Mouse (Mus musculus): ENCODE data around the gene Stk40.
"Not testable (repeated sequence)": the region's sequence is repeated elsewhere in the genome, so short reads cannot be mapped to it uniquely, and the experiment has no call there.

Gene Stk40

DNA sequence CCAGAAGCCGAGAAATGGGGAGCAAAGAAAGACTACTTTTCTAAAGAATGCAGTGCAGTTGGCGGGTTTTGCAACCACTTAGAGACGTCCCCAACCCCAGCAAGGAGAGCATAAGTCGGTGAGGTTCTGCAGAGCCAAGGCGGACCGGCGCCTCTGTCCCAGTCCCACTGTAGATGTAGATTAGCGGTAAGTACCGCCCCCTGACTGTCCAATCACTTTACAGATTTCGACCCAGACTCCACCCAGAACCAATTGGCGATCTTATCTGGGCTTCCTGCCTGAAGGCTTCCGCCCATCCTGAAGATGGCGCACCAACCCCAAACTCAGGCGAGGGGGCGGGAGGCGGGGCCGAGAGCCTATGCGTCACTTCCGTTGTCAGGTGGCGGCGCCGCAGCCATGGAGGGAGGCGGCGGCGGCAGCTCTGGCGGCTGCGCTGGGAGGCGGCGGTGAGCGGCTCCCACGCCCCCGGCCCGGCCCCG, at the start of gene Stk40:
TSS of gene Stk40 (plus strand) at position 368 of the 479 bp plus-strand sequence.
- peak; percentile 91 to 95 for DNase-seq (ENCODE audit: low spot score in 2 of 2)

DNA sequence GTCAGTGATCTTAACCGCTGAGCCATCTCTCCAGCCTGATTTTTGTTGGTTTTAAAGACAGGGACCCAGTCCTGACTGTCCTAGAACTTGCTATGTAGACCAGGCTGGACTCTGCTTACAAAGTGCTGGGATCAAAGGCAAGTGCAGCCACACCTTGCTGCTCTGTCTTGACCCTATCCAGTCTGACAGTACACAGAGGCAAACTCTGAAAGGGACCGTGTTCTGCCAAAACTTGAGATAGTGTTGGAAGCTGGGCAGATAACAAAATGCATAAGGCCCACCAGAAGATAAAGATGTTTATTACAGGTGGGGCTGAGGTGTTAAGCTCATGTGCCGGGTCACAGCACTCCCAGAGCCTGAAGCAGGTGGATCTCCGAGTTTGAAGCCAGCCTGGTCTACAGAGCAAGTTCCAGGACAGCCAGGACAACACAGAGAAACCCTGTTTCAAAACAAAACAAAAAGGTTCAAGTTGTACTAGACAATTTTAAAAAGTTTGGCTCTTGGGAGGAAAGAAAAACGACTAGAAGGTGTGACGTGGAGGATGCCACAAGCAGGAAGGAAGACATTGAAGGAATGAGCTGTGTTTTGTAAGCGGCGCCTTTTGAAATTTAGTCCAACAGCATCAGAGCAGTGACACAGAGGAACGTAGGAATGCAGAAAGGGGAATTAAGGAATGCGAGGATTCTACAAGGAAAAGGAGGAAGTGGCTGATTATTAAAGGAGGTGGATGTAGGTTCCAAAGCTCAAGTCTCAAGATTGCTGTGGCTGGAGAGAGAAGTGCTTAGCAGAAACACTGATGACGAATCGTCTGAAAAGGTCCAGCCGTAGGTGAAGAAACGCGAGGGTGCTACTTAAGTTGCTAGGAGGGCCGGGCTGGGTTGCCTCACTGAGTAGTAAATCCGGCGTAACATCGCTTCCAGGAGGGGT, 46.3 kb upstream of the Stk40 start:
- DNase-seq (ENCODE audit: low spot score in 2 of 2): no peak

DNA sequence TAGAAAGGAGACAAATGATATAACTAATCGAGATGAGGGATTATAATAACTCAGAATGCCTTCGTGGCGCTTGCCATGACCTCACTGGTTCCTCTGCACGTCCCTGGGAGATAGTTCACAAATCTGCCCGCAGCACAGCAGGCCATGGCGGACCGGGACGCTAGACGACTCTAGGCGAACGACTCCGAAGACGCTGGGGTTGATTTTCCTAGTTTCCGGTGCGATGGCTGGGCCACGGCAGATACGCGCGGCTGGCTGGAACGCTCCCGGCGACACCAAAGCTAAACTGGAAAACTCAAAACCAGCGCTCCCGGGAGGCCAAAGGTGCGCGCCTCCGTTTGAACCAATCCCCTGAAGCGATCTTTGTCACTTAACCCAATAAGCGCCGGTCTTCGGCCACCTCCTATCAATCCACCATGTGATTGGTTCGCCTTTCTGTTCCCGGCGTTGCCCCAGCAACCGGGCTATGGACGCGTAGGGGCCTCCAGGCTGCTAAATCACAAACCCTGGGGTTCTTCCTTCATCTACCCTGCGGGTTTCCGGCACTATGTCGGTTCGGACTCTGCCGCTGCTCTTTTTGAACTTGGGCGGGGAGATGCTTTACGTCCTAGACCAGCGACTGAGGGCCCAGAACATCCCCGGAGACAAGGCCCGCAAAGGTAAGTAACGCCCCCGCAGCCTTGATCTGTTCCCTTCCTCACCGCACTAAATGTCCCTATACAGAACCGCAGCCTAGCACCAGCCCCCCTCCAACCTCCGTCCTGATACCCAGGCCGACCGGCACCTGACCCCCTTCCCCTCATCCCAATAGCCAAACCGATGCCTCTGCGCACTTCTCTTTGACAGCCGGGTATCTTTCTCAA, 45.4 kb upstream of the Stk40 start, which contains the start of gene Oscp1:
TSS of gene Oscp1 (plus strand) at position 432 of the 863 bp plus-strand sequence.
- peak; percentile 83 to 88 for DNase-seq (ENCODE audit: low spot score in 2 of 2)

DNA sequence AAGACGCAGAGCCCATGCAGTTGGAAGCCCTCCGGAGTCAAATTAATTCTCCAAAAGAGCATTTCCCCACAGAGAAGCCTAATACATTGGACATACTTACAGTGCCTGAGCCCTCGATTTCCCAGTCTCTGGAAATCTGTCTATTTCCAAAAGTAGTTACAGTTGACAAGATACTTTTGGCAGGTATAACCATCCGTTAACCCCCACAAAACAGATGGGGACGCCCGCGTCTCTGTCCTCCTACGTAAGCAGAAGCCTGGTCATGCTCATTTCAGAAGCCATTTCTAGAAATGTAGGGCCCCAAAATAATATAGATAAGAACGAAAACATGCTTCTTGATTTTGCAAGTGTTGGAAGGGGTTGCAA, 44.8 kb upstream of the Stk40 start:
- no peak for DNase-seq (ENCODE audit: low spot score in 2 of 2)

DNA sequence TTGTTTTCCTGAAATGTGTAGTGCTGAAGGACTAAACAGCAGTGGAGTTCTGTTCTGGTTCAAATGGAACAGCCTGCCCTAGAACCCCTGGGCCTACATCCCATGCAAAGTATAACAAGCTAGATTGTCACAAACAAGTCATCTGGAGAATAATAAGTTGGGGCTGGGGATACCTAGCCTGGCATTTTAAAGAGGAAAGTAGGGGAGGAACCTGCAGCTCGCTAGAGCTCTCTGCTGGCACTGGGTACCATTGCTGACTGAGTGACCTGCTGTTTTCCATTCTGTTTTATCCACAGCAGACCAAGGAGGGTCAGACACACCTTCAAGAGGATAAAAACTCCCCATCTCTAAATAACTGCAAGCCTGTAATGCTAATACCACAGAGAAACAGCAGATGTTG, 40.9 kb upstream of the Stk40 start:
- no peak for DNase-seq (ENCODE audit: low spot score in 2 of 2)

DNA sequence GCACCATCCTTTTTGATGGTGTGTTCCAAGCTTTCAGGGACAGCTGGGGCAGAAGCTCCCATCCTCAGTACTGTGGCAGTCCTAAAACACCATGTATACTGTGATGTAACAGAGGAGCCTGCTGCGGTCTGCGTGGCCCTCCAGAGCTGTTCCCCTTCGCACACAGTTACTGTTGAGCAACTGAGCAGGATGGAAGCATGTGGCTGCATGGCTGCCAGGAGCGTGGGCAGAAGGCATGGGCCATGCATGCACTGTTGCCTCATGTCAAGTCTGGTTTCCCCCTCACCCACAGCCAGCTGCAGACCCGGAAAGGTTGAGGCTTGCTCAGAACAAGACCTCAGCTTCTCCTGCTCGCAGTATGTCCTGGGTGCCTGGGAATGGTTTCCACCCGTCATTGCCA, 38.5 kb upstream of the Stk40 start:
- DNase-seq (ENCODE audit: low spot score in 2 of 2): peak in 1 of 2 experiments; percentile 54

DNA sequence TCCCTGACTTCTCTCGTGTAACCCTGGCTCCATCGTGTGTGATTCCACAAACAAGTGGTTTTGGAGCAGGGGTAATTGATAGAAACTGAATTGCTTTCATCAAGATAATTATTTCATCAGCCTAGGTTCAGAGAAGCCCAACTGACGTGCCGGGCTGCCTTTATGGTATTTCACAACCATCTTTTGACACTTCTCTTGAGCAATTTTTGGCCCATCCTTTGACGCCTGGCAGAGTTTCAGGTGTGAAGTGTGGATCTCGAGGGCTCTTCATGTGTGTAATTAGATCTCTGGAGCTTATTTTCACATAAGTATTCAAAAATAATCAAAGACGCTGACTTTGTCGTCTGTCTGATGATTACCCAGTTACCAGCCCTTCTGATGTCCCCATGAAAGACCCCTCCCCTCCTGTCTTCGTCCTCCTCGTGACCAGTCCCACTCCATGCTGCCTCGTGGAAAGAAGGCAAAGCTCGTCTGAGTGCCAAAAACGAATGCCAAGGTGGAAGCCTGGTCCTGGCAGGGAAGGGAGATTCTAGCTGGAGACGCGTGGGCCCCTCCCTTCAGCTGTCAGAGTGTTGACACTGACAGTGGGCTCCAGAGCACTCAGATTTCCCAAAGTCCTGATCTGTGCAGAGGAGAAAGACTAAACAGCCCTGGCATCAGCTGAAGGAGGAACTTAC, 36.2 kb upstream of the Stk40 start:
- DNase-seq (ENCODE audit: low spot score in 2 of 2): peak in 1 of 2 experiments; percentile 70

DNA sequence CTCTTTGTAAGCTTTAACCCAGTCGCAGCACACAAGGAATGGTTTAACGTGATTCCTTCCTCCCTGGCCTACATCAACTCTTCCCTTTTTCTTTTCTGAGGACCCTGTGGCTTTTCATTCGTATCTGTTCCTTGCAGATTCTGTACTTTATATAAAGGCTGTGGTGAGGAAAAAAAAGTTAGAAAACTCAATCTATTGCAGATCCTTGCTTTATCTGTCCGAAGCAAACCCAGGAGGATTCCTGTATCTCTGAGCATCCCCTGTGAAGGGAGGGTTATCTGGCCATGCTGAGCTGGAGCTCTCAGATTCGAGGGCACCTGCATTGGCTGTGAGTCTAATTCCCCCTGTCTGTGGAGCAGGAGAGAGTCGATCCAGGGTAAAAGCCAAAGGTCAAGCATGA, 34.9 kb upstream of the Stk40 start:
- DNase-seq (ENCODE audit: low spot score in 2 of 2): no peak

DNA sequence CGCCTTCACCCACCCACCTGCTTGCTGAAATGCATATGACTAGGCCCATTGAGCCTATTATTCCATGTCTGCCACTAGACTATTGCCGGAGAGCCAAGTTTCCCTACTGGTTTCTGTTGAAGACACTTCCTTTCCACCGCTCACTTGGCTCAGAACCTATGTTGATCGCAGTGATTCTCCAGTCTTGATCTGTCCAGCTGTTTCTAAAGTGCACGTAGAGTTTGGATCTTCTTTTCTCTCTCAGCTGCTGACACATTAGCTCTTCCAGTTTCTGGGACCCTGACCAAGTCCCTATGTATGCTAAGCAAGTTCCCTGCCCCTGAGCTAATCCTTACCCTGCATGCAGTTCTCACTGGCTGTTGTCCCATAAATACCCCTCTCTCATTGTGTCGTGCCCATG, 25.9 kb upstream of the Stk40 start:
- no peak for DNase-seq (ENCODE audit: low spot score in 2 of 2)

DNA sequence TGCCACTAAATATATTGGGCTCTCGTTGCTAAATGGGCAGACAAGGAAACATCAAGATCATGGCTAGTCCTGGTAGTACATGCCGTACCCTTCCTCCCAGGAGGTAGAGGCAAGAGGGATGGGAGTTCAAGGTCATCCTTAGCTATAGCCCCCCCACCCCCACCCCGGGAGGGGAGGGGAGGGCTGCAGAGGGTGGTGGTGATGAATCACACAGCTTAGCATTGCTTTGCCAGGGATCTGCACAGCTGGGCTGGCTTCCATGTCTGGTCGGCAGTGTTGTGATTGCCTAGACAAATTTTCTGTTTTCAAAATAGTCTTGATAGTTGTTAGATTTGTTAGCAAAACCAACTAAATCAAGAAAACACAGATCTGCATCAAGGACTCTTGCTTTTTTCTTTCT, 24.5 kb upstream of the Stk40 start:
- no peak for DNase-seq (ENCODE audit: low spot score in 2 of 2)

DNA sequence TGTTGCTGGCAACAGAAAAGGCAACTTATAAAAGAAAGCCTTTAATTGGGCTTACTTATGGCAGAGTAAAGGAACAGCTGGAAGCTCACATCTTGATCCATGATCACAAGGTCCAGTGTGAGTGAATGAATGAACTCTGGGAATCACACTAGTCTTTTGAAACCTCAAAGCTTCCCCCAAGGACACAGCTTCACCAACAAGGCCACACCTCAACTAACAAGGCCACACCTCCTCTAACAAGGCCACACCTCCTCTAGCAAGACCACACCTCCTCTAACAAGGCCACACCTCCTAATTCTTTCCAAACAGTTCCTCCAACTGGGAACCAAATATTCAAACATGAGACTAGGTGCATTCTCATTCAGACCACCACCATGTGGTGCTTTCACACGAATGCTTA, 22.2 kb upstream of the Stk40 start:
- no peak for DNase-seq (ENCODE audit: low spot score in 2 of 2)

DNA sequence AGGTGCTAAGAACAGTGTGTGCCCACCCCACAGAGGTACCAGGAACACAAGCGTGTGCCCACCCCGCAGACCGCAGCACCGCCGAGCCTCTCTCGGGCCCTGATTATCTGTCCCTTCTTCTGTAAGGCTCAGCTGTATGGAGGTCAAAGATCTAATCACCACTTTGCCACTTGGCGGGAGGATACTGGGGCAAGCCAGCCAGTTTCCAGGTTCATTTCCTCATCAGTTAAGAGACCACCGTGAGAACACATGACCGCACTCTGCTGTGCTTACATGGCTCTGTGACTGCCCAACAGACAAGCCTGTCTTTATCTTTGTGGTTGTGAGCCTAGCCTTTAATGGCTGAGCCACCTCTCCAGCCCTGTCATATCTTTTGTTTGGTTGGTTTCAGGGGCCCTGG, 20.7 kb upstream of the Stk40 start:
- no peak for DNase-seq (ENCODE audit: low spot score in 2 of 2)

DNA sequence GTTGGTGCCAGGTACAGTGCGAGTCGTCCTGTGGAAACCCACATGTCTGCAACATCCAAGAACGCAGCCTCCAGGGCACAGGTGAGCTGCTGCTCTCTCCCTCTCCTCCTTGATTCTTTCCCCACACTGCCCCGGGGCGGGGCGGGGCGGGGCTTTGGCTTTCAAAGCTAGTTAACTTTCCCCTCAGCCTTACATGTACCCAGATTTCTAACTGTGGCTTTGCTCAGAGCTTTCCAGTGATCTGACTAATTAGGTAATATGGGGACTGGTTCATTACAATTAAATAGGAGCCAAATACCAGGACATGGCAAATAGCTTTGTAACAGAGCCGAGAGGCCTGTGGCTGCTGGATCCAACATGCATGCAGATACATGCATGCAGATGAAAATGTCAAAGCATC, 19.4 kb upstream of the Stk40 start:
- no peak for DNase-seq (ENCODE audit: low spot score in 2 of 2)

DNA sequence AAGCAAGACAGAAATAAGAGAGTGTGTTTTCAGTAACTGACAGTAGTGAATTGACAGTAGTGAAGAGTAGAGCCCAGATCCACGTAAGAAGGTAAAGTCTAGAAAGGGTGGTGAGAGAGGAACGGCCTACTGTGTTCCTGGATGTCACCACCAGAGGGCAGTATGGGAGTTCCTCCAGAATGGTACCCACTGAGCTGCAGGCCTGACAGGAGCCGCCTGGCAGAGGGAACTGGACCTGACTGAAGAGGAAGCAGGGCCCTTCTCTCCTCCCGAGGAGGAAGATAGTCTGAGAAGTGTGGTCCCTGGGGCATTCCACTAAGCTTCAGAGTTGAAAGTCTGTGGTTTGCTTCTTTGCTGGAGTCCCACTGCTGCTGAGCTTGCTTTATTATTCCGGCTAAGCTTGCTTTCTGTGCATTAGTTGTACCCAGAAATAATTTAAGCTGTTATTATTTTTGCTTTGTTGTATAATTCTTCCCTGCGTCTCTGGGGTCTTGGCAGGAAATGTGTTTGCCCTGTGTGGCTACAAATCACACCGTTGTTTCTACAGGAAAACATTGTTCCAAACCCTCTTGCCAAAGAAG, 17.7 kb upstream of the Stk40 start:
- DNase-seq (ENCODE audit: low spot score in 2 of 2): peak; percentile 71 to 80

DNA sequence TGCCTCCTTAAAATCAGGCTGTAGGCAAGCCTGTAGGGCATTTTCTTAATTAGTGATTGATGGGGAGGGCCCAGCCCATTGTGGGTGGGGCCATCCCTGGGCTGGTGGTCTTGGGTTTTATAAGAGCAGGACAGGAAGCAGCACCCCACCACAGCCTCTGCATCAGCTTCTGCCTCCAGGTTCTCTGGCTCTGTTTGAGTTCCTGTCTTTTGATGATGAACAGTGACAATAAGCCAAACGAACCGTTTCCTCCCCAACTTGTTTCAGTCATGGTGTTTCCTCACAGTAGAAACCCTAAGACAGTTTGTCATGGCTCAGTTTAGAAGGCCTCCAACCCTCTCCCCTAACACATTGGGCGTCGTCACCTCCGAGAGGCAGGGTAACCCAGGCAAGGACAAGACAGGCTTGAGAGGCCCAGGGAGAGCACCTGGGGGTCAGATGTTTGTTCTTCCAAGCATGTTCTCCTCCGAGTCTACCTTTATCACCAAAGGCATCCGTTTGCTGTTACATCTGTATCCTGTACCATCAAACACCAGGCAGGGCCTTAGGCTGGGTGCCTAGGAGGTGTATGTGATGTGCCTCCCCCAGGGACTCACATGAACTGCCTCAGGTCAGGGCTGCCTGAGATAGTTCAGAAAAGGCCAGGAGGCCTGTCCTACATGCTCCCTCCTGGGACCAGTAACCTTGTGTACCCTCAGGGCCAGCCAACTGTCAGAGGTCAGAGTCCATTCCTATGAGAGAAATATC, 13.5 kb upstream of the Stk40 start:
- no peak for DNase-seq (ENCODE audit: low spot score in 2 of 2)

DNA sequence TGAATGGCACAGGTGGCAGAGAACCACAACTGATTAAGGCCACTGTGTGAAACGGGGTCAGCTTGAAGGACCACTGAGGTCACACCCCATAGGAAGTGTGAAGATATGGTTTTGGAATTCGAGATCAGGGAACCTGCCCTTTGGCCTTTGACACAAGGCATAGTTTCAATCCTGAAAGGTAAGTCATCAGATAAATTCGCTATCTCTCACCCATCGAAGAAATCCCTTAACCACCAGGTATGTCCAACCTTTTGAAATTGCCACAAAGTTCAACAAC, 13.0 kb upstream of the Stk40 start:
- DNase-seq (ENCODE audit: low spot score in 2 of 2): no peak

DNA sequence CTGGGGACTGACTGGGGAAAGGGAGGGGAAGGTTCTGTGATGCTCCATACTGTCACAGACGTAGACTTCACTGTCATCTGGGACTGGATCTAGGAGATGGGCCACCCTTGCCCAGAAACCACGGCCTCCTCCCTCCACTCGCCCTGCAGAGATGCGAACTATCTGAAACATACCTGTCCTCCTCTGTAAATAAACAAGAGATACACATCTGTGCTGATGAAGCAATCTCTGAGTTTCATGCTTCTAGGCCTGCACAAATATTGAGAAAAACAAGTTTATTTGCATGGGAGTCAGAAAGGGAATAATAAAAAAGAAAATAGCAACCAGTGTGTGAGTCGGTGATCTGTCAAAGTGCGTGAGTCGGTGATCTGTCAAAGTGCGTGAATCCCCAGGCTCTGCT, 11.9 kb upstream of the Stk40 start:
- DNase-seq (ENCODE audit: low spot score in 2 of 2): no peak

DNA sequence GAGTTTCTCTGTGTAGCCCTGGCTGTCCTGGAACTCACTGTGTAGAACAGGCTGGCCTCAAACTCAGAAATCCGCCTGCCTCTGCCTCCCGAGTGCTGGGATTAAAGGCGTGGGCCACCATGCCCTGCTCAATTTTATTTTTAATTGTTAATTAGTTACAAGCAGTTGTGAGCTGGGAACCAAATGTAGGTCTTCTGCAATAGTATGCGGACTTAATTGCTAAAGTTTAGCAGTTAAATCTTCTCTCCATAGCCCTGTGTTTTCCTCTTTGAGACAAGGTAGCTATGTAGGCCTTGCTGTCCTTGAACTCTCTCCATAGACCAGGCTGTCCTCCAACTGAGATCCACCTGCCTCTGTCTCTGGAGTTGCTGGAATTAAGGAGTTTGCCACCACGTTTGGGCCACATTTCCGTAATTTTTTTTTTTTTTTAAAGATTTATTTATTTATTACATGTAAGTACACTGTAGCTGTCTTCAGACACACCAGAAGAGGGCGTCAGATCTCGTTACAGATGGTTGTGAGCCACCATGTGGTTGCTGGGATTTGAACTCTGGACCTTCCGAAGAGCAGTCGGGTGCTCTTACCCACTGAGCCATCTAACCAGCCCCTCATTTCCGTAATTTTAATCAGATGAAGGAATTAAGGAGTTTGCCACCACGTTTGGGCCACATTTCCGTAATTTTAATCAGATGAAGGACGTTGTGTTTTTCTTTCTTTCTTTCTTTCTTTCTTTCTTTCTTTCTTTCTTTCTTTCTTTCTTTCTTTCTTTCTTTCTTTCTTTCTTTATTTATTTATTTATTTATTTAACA, 7.9 kb upstream of the Stk40 start:
- not testable (repeated sequence) for DNase-seq (ENCODE audit: low spot score in 2 of 2)

DNA sequence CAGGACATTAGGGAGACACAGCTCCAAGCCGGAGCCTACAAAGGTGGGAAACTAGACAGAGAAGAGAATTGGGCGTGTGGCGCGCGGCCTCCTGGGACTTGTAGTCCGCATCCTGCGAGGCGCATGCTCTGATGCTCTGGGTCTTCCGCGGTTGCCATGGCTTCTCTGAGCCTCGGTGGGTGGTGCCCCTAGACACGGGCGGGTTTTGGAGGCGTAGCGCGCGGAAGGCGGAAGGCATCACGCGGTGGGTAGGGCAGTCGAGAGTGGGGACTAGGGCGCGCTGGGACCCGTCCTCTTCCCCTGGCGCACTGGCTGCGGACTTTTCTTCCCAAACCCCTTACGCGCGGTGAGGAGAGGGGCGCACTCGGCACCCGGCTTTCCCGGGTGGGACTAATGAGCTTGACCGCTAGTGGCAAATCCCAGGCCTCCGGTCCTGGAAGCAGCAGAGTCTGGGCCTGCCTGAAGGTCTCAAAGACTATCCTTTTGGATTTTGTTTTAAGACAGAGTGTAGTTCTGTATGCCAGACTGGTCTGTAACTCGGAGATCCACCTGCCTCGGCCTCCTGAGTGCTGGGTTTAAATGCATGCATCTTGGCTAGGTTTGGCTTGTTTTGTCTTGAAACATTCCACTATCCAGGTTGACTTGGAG, 7.2 kb upstream of the Stk40 start, which contains the start of gene Lsm10:
TSS of gene Lsm10 (plus strand) at position 160 of the 648 bp plus-strand sequence.
- peak; percentile 92 to 97 for DNase-seq (ENCODE audit: low spot score in 2 of 2)
